Mouse (Mus musculus): ENCODE results near the gene Srp68.
A peak's percentile ranks its signal among the peaks of the same experiment; 100 is the strongest.
"Not testable (repeated sequence)": the region's sequence is repeated elsewhere in the genome, so short reads cannot be mapped to it uniquely, and the experiment has no call there.

The Srp68 gene

DNA sequence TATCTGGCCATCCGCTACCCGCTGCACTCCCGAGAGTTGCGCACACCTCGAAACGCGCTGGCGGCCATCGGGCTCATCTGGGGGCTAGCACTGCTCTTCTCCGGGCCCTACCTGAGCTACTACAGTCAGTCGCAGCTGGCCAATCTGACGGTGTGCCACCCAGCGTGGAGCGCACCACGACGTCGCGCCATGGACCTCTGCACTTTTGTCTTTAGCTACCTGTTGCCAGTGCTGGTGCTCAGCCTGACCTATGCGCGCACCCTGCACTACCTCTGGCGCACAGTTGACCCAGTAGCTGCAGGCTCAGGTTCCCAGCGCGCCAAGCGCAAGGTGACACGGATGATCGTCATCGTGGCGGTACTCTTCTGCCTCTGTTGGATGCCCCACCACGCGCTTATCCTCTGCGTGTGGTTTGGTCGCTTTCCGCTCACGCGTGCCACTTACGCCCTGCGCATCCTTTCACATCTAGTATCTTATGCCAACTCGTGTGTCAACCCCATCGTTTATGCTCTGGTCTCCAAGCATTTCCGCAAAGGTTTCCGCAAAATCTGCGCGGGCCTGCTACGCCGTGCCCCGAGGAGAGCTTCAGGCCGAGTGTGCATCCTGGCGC is 9.0 kb upstream of the Srp68 start:
- peak in 1 of 2 experiments; percentile 16 for DNase-seq

DNA sequence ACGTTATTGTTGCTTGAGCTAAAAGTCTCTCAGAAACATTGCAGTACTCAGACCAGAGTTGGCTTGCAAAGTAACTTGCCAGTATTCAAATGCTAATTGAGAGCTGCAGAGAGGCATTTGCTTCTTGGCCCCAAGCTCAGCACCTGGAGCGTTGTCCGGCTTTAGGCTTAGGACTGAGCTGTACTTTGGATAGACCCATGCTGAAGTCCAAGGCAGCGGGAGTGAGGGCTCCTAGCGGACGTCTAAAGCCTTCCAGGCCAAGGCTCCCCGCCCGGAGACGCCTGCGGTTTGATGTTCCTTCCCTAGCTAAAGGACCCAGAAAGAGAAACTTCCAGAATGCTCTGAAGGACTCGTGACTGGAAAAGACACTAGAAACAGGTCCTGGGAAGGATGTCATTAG is 8.1 kb upstream of the Srp68 start:
- DNase-seq = no peak

DNA sequence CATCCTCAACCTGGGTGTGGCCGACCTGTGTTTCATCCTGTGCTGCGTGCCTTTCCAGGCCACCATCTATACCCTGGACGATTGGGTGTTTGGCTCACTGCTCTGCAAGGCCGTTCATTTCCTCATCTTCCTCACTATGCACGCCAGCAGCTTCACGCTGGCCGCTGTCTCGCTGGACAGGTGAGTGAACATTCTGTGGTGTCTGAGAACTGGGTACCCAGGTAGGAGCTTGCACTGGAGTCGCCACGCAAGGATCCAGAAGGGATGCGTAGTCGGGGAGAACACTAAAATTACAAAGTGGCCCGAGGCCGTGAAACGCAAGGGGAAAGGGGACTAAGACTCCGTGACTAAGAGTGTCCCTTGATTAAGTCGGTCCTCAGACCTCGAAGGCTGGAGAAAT is 7.7 kb upstream of the Srp68 start:
- no peak for DNase-seq

DNA sequence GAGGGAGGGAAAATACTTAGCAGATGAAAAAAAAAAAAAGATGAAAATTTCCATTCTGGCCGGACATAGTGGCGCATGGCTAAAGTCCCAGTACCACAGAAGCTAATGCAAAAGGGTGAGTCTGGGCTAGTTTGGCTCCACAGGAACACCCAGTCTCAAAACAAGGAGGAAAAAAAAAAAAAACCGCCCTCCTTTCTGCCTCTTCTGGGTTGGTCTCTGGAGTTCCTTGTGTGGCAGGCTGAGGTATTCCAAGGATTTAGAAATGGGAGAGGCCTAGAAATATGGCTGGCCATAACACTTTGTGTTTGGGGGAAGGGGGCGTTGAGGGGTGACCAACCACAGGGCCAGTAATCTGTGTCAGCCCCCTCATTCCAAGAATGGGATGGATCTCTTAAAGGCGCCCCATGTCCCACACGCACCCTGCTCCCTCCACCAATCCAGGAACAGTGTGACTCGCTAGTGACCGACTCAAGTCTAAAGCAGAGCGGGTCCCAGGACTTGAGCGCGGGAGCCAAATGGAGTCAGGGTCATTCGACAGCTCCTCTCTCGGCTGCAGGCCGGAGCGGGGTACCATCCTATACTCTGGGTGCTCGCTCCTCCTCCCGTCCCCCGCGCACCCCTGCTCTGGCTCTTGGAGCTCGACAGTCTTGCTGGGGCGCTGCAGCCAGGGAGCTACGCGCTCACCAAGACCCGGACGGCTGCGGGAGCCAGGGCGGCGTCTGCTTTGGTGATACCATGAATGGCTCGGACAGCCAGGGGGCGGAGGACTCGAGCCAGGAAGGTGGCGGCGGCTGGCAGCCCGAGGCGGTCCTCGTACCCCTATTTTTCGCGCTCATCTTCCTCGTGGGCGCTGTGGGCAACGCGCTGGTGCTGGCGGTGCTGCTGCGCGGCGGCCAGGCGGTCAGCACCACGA is 7.0 kb upstream of the Srp68 start, which contains the start of gene Galr2:
TSS of gene Galr2 (plus strand) at position 189 of the 913 bp plus-strand sequence.
- no peak for DNase-seq

DNA sequence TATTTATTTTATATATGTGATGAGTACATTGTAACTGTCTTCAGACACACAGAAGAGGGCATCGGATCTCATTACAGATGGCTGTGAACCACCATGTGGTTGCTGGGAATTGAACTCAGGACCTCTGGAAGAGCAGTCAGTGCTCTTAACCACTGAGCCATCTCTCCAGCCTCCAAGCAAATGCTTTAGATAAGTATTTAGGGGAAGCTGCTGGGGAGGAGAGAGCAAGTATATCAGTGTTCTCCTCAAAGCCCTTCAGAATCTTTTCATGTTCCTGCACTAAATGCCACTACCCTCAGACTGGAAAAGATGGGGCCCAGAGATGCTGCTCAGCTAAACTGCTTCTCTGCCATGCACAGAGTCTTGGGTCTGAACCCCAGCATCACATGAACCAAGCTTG is 3.2 kb upstream of the Srp68 start:
- not testable (repeated sequence) for DNase-seq

DNA sequence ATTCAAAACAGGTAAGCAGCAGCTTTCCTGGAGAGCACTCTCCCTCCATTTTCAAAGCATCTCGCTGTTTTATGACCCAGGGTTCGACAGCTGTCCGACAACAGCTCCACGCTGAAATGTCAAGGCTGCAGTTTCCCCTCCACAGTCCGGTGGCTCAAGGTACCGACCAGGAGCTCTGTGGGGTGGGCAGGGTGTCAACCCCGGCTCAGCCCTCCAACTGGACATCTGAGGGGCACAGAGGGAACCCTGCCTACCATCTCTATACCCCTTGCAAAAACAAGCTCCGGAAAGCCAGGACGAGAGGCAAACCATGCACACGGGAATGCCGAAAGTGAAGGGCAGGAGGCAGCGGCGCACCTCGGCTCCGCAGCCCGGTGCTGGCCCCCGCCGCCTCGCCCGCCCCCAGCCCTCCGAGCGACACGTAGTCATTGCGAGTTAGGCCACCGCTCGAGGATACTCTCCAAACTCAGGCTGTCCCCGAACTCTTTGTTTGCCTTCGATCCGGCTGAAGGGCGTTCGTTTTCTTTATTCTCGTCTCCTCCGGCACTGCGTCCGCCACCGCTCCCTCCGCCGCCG is 460 bp downstream of the Srp68 start:
- DNase-seq = no peak

DNA sequence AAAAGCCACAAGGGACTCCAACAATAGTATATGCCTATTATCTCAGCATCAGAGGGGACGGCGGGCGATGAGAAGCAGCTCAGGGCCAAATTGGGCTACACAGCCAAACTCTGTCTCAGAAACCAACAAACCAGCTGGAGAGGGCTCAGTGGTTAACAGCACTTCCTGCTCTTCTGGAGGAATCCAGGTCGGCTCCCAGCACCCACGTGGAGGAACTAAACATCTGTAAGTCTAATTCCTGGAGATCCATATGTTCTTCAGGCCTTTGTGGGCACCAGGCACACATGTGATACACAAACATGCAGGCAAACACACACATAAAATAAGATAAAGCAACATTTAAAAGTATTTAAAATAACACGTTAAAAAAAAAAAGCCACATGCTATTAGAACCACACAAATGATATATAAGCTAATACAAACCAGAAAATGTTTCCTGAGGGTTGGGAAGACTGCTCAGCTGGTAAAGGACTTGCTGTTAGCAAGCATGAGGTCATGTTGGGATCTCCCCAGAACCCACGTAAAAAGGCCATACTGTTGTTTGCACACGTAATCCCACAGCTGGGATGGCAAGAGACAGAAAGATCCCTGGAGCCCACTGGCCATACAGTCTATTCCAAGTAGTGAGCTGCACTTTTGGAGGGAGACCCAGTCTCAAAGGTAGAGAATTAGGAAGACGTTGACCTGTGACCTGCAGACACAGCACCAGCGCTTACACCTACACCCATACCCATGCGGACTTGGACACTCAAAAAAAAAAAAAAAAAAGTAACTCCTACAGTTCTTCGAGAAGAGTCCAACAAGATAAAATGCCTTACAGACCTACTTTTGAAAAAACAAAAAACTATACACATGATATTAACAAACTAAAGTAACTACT is 1.2 kb downstream of the Srp68 start:
- DNase-seq = no peak

DNA sequence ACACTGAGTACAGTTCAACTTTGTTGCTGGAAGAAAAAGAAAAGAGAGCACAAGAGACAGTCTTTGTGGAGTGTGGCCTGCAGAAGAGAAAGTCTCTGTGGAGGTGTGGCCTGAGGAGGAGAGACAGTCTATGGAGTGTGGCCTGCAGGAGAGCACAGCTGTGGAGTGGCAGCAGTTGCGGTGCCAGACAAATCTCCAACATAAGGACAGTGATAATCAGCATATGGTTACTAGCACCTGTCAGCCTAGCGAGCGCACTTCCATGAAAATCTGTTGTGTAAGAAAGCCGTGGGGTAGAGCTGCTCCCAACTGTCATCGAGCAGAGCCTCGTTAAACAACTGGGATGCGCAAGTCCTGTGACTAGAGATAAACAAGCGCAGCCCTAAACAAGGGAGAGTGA is 4.5 kb downstream of the Srp68 start:
- no peak for DNase-seq

DNA sequence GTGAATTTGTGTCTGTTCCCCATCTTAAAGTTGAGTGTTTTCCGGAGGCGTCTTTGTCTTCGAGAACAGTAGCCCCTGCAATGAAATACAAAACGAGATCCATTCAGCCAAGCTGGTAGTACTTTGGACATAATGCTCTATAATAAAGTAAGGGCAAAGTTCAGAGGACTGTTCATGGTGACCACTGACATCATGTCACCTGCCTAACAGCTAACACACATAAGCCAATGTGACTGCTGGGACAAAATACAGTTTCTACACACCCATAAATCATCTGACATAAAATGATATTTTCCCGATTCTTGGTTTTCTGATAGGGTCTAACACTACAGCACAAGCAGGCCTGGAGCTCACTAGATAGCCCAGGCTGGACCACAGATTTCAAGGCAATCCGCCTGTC is 5.7 kb downstream of the Srp68 start:
- no peak for DNase-seq

DNA sequence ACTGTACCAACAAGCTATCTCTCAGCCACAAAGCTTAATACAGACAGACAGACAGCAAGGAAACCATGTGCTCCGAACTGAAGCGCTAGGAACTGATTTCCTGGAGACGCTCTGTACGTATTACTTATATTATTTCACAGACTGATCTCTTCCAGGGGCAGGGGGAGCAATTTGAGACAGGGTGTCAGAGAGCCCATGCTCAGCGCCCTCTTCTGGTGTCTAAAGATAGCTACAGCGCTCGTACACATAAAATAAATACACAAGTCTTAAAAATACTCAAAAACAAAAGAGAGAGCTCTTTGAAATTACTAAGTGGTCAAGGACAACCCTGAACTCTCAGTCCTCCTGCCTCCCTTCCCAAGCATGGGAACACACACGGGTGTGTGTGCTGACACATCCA is 6.4 kb downstream of the Srp68 start:
- DNase-seq = peak in 1 of 2 experiments; percentile 35

DNA sequence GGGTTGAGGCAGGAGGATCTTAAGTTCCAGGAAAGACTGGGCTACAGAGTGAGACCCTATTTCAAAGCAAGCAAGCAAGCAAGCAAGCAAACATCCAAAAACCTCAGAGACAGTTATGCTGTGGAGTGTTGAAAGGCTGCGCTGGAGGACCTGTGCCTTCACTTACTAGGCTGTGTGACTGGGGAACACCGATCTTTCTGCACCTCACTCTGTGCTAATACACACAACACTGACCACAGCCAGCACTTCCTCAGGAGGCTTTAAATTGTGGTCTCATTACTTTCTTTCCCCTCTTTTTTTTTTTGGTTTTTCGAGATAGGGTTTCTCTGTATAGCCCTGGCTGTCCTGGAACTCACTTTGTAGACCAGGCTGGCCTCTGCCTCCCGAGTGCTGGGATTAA is 8.2 kb downstream of the Srp68 start:
- DNase-seq = no peak

DNA sequence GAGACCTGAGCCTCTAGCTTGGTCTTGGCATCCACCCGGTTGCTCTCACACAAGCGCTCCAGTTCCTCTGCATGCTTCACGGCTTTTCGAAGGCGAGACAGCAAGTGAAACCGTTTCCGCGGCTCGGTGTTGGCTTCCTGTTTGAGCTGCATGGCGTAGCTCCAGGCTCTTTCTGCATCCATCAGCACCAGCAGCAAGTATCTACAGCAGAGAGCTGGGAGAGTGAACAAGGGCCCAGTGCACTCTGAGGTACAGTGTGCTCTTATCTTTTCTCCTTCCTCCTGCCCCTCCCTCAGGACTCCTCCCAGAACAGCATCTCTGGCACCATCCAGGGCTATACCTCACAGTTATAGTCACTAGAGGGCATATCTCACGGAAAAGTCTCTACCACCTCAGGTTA is 8.7 kb downstream of the Srp68 start:
- DNase-seq = no peak

DNA sequence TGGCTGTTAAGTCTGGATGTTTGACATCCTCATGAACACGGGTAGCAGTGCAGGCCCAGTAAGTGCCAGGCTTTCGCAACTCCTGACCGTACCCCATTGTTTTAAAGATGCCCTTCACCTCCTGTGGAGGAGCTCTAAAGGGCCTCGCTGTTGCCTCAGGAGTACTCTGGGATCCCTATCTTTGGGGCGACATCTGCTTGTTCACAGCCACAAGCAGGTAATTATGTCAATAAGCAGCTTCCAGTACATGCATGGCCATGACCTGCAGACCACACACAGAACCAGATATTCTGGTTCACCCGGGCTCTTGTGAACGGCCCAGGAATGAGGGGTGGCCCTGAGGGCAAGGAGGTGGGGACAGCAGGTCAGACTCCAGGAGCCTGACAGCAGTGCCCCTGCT is 13.8 kb downstream of the Srp68 start:
- DNase-seq = no peak

DNA sequence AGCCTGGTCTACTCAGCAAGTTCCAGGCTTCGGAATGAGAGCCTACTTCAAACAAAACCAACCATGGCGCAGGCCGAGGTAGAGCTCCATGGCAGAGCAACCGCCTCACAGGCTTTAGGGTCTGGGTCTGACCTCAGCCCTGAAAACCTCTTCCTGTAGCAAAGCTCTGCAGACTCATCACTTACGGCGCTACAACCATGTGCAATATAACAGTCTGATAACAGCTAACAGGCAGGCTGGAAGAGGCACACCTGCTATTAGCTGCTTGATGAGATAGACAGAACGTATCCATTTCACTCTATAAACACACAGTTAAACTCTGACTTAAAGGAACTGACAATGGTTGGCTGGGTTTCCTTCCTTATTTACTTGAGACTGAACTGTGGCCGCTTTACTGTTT is 14.6 kb downstream of the Srp68 start:
- DNase-seq = no peak

DNA sequence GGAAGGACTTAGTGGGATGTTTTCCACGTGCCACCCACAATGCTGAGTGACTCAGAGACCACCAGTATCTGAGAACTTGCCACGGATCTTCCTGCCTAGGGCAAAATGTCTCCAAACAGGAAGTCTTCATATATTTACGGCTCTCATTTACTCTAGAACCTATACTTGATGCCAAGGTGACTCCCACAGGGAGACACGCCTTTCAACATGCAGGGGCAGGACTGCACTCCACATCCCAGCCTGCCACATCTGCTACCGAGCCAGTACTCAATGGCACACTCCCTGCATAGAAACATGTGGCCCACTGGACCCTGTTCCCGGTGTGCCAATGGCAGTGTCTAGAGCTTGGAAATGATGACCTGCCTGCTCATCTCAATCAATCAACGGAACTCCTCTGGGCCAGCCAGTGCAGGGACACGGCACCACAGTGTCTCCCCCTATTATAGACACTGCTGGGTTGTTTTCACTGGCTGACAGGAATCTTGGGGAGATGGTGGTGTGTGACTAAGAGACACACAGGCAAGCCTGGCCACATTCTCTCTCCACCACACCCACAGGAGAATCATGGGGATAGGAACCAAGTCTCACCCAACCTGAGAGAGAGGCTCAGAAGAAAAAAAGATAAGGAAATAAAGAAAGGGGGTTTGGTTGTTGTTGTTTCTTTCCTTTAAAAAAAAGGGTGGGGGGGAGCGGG is 17.9 kb downstream of the Srp68 start:
- no peak for DNase-seq

DNA sequence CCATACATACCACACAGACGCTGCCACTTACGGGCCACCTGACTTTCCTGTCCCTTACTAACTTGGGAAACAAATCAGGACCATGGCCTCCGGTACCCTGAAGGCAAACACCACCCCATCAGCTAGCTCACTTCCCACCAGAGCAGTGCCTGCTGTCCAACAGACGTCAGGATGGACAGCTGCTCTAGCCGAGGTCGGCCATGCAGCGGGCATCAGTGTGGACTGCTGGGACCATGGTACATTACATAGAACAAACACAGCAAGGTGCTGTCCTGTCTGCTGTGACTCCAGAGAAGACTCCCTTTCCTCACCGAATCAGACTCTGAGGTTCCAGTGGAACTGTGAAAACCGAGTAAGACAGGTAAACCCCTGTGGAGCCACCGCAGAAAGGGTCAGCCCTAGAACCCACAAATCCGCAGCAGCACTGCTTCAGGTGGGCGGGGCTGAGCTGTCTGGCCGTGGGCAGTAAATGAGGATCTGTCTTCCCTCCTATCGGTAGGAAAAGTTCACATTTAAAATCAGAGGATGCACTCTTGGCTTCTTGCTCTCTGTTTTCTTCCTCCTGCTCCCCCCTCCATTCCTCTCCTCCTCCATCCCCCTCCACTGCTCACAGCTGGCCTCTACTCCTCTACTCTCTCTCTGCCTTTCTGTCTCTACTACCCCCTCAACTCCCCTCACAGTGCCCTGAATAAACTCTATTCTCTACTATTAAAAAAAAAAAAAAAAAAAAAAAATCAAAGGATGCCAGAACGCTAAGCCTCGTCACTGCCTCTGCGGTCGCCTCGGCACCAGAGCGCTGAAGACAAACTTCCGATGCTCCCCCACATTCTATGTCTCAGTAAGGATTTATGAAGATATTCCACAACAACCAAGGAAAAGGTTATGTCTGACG is 18.7 kb downstream of the Srp68 start:
- no peak for DNase-seq

DNA sequence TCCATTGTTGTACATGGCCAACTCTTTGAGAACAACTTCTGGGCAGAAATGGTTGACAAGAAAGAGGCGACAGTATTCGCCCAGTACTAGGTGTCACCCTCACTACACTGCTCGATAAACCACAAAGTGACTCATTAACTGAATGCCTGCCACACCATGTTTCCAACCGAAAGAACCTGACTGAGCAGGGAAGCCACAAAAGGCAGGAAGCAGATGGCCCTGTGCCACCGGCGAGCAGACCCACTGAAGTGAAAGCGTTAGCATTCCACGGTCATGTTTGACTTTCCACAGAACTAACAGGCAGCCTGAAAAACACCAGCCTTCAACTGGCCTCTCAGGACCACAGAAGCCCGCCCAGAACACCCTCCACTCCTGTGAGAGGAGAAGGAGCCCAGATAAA is 19.4 kb downstream of the Srp68 start:
- no peak for DNase-seq

DNA sequence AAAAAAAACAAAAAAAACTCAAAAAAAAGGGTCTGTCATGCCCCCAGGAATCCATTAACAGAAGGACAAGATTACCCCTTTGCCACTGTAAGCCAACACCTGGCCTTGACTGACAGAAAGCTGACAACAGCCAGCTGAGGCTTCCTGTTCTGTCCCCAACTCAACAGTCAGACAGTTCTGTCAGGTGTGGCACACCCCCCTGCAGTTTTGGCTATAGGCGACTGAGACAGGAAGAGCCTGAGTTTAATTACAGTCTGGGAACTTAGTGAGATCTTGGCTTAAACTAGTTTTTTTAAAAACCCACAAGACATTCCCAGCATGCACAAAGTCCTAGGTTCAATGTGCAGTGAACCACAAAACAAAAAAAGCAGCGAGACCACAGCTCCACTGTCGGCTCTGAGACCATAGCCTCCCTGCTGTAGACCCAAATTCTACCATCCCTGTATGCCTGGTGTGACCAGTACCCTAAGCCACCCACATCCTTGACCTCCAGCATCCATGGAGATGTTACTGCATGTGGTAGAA is 20.9 kb downstream of the Srp68 start:
- DNase-seq = no peak

DNA sequence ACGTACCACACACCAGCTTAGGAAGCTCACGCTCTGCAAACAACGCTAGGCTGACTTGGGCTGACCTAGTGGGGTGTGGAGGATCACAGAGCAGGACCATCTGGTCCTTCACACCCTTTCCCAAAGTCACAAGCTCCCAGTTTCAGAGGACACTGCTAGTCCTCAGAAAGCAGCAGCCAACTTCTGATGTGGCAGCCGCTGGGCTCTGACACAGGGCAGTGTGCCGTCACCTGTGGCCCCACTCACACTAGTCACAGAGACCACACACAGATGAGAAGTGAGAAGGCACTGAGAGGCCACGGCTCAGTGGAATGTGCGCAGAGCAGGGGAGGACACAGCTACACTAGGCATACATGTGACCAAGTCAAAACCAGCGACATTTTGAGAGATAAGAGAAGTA is 23.1 kb downstream of the Srp68 start:
- no peak for DNase-seq

DNA sequence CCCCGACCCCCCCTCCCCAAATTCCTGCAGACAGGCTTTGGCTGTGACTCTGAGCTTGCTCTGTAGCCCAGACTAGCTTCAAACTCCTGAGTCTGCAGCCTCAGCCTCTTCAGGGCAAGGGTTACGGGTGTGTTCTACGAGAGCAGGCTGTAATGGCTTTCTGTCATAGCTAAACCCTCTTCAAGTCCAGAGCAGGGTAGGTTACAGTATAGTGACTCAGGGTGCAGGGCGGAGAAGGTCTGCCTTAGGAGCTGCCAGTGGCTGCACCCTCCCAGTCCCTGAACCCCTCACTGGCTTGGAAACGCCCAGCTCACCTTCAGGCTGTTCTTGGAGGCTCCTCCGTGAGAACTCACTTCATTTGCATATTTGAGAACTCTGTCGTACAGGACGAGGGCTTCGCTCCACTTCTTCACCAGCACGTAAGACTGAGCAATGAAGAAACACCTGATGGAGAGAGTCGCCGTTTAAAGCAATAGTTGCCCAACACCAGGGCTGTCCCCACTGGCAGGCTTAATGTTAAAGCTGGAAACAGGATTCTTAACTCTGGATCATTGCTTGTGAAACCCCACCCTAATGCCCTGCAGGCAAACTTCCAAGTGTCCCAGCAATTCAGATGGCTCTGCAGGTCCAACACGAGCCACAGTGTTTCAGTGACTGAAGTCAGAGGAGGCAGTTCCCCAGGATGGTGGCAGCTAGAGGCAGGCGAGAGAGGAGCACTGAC is 26.4 kb downstream of the Srp68 start:
- no peak for DNase-seq

Measured in cerebellum, postnatal 10 days (tissue).